Mouse (Mus musculus) gastrocnemius, postnatal 14 days (tissue): ENCODE results near the gene Rps8. TPM values are rescaled to one million over a fixed set of nuclear protein-coding genes. Genes with fewer than 3 reads are reported as not detected.

Experiments used
- DNase-seq: peaks from one replicate; pipeline ENCODE4 v3.0.0; 2021; ENCODE audit warnings: mixed read lengths
- intact Hi-C: fragments of 180-260 bp; cut with DNase I; formaldehyde crosslinking; loops from one replicate; pipeline ENCODE4 v1.15.1; 2025; ENCODE audit warnings: low total_unique reads
- total RNA-seq, 2 experiments: library from RNA; stranded (reverse); gene quantifications; 2 replicates each; pipeline ENCODE4 v1.2.3; 2021

Rps8 gene
- total RNA-seq, 2 experiments from 2014 or later = 786 to 929 TPM

DNA sequence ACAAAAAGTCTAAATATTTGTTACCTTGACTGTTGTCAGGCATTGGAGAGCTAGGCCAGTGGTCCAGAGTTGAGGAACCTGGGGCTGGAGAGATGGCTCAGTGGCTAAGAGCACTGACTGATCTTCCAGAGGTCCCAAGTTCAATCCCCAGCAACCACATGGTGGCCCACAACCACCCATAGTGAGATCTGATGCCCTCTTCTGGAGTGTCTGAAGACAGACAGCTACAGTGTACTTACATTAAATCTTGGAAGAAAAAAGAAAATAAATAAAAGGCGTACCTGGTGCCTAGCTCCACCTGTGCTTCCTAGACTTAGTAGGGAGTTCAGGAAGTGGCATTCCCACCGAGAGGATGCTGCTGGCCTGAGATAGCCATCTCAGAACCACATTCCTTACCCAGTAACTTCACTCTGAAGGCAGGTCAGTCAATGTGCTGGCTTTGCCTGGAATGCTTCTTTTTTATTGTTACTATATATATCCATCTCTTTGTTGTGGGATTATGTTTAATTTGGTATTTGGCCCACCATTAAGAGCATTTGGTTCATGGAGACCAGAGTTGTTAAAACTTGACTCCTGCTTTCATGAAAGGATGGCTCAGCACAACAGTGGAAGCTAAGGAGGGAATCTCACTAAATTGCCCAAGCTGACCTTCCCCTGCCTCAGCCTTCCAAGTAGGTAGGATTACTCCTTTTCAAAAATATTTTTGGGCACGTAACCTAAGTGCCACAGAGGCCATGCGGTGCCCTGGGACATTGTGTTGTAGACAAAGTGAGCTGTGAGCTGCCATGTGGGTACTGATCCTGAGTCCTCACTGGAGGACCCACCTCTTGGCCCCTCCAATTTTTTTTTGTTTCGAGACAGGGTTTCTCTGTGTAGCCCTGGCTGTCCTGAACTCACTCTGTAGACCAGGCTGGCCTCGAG lies 6.5 kb downstream of the Rps8 start:
- intact Hi-C loops = no loop called here
- DNase-seq = no peak

DNA sequence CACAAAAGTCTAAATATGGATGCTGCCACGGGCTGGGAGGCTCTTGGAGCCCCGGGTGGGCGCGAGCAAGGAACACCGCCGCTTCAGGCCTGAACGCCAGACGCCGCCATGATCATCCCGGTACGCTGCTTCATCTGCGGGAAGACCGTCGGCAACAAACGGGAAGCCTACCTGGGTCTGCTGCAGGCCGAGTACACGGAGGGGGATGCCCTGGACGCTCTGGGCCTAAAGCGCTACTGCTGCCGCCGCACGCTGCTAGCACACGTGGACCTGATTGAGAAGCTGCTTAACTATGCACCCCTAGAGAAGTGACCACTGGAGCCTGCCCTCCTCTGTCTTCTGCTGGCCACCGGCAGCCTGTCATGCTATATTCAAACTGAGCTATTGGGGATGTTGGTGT lies 7.2 kb downstream of the Rps8 start:
- intact Hi-C loops = no loop called here
- no peak for DNase-seq

- intact Hi-C loops = no loop called here
- DNase-seq = no peak
Measured at GRCm38 (mm10) chr4:117148047-117148713, 7.9 kb downstream of the Rps8 start.

GRCm38 (mm10) chr4:117146176-117146575 lies 9.9 kb downstream of the Rps8 start:
- intact Hi-C loops = no loop called here
- DNase-seq = peak; percentile 87

DNA sequence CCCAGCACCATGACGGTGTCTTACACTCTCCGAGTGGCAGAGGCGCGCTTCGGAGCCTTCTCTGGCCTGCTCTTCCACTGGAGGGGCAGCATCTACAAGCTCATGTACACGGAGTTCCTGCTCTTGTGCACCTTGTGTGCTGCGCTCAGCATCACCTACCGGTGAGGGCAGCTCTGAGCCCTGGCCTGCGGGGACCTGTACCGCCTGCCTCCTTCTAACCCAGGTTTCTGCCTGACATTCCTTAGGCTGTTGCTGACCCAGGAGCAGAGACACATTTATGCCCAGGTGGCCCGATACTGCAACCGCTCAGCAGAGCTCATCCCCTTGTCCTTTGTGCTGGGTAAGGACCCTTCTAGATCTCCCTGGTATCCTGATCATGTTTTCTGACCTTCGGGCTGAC lies 10.8 kb downstream of the Rps8 start:
- intact Hi-C loops = no loop called here
- no peak for DNase-seq

GRCm38 (mm10) chr4:117143023-117143422 lies 13.0 kb downstream of the Rps8 start:
- no peak for DNase-seq
- intact Hi-C loops = loop anchor here (5.0 kb wide), 1 partner anchor 146 kb away; the partner anchor contains the start of gene Hectd3

- intact Hi-C loops = loop anchor here (5.0 kb wide), 1 partner anchor 143 kb away; the partner anchor contains the start of gene Hectd3
- DNase-seq = no peak
Measured at GRCm38 (mm10) chr4:117140613-117141012, 15.4 kb downstream of the Rps8 start.

DNA sequence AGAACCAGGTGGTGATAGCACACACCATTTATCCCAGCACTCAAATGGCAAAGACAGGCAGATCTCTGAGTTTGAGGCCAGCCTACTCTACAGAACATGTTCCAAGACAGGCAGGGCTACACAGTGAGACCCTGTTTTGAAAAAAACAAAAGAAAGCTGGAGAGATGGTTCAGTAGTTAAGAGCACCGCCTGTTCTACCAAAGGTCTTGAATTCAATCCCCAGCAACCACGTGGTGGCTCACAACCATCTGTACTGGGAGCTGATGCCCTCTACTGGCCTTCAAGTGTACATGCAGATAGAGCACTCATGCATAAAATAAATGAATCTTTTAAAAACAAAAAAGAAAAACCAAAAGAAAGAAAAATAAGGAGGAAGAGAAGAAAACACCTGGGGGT lies 16.8 kb downstream of the Rps8 start:
- DNase-seq = no peak
- intact Hi-C loops = no loop called here

GRCm38 (mm10) chr4:117138295-117139216 lies 17.5 kb downstream of the Rps8 start:
- no peak for DNase-seq
- intact Hi-C loops = no loop called here

- intact Hi-C loops = no loop called here
- no peak for DNase-seq
Measured at GRCm38 (mm10) chr4:117136034-117136433, 20.0 kb downstream of the Rps8 start.

DNA sequence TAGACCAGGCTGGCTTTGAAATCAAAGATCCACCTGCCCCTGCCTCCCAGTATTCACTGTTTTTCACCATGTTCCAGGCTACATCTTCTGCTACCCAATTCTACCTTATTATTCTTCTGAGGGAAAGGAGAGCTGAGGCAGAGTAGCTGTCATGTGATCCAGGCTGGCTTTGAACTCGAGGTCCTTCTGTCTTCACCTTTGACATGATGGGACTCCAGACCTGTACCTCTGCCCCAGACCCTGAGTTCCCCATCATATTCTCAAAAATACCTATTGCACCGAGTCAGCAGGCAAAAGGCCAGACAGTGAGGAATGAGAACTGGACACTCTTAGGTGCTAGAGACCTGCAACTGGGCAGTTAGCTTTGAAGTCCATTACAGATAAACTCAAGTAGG lies 21.4 kb downstream of the Rps8 start:
- intact Hi-C loops = no loop called here
- DNase-seq = no peak

- peak; percentile 94 for DNase-seq
- intact Hi-C loops = no loop called here
Measured at GRCm38 (mm10) chr4:117133817-117134600, 22.0 kb downstream of the Rps8 start, which contains the start of gene Plk3. TSS of gene Plk3 (minus strand) at chr4:117133963.

GRCm38 (mm10) chr4:117133366-117133796 lies 22.7 kb downstream of the Rps8 start:
- peak; percentile 34 for DNase-seq
- intact Hi-C loops = no loop called here

- intact Hi-C loops = no loop called here
- no peak for DNase-seq
Measured at GRCm38 (mm10) chr4:117132794-117133143, 23.3 kb downstream of the Rps8 start.

- intact Hi-C loops = no loop called here
- no peak for DNase-seq
Measured at GRCm38 (mm10) chr4:117131890-117132793, 23.9 kb downstream of the Rps8 start.

DNA sequence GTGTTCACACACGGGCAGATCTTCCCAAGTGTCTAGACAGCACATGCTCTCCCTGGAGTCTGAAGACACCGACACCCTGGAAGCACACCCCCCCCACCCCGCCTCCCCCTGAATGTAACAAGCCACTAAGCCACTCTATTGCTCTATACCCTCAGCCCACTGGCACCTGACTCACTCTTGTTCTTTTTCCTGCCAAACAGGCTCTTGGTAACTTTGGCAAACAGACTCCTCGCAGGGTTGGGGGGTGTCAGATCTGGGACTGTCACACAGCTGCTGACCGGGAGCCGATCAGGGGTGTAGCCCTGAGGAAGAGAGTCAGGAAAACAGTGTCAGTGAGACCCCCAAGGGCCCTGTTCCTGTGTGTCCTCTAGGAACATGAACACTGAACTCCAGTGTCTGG lies 24.8 kb downstream of the Rps8 start:
- intact Hi-C loops = no loop called here
- DNase-seq = no peak

DNA sequence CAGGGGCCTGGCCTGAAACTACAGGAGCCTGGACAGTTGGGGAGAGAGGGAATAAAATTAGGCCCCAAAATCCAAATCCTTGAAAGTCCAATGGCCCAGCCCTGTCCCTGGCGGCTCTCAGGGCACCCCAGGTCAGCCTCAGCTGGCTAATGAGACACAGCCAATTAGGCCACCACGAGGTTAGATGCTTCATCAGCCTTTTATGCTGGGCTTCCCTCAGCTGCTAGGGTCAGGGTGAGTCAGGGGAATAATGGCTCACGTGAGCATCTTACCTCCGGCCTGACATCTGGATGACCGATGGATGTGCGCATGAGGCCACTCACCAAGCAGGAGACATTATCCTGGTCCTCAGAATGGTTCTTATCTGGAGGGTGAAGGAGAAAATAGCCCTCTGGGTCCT lies 25.3 kb downstream of the Rps8 start:
- DNase-seq = no peak
- intact Hi-C loops = no loop called here
